Mouse (Mus musculus) brain, adult 2 months (tissue): ENCODE results near the gene Igfl3.

Source experiments
- DNase-seq: peaks from one replicate; pipeline ENCODE4 v3.0.0; 2011; ENCODE audit warnings: low read depth, low spot score

Gene Igfl3

DNA sequence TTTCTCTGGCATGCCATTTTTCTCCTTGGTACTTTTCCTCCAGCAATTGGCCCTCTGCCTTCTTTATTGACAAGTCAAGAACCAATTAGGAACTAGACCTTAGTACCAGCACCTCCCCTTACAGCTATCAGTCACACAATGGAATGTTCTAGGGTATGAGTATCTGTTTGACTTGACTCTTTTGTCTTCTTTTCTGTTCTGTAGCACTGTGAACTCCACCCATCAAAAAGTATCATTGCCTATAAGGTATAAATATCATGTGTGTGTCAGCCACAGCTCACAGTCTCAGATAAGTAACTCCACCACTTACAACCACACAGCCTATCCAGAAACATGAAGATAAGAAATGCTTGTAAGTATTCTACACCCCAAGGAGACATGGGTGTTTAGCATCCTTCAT is at the start of gene Igfl3:
TSS of gene Igfl3 (plus strand) at position 301 of the 400 bp plus-strand sequence.
- no peak for DNase-seq

DNA sequence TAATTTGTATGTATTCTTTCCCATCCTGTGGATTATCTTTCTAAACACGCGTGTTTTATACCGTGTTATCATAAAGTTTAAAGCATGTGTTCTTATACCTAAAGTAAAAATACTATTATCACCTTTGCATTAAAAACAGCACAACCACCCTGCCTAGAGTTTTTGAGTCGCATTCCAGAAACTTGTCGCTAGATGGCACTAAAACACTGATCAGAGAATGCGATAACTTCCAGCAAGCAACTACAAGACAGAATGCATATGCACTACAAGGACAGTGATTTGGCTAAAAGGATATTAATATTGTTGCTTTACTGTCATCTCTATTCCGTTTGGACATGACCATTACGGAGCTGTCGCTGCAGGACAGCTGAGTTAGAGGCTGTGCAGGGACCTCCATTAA is 34.6 kb downstream of the Igfl3 start:
- peak; percentile 36 for DNase-seq

DNA sequence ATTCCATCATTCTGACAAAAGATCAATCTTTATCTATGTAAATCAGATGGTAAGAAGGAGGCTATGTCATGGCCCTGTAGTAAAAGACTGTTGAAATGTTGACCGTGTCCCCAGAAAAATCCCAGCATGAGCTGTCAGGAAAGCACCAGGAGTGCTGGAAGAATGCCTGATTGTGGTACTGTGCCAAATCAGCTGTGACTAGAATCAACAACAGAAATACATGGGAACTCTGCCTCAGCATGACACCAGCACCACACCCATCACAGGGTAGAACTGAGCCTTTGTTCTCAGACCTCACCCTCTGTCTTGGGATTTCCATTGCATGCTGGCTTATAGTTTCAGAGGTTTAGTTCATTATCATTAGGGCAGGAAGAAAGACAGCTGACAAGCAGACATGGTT is 38.4 kb downstream of the Igfl3 start:
- DNase-seq: no peak
